Mouse (Mus musculus) hindbrain, embryonic 16.5 days (tissue): ENCODE measurements around the gene Tom1l2. TPM values are rescaled to one million over a fixed set of nuclear protein-coding genes. Genes with fewer than 3 reads are reported as not detected.
A peak's percentile ranks its signal among the peaks of the same experiment; 100 is the strongest.

ENCODE experiments used
- ATAC-seq: fragments of 200-750 bp; cut with Nextera tagmentation; 2 replicates; pipeline ENCODE4 v1.8.0; 2017; ENCODE audit warnings: moderate TSS enrichment, moderate library complexity
- H3K27ac ChIP-seq: fragments of 300-500 bp; sonication (generic); 2 replicates; pipeline ENCODE4 v1.5.1; 2014; ENCODE audit warnings: low read depth, mild to moderate bottlenecking, control low read depth, low read length, moderate library complexity
- H3K27me3 ChIP-seq: fragments of 300-500 bp; sonication (generic); replicated peaks from 2 replicates; pipeline ENCODE4 v1.6.1; 2014; ENCODE audit warnings: low read length; ENCODE audit not compliant: control insufficient read depth, insufficient read depth
- H3K36me3 ChIP-seq: fragments of 300-500 bp; sonication (generic); 2 replicates; pipeline ENCODE4 v1.6.1; 2014; ENCODE audit warnings: mild to moderate bottlenecking, low read length, moderate library complexity, mixed read lengths; ENCODE audit not compliant: control insufficient read depth, insufficient read depth
- H3K4me1 ChIP-seq: fragments of 300-500 bp; sonication (generic); 2 replicates; pipeline ENCODE4 v1.6.1; 2014; ENCODE audit warnings: low read depth, low read length; ENCODE audit not compliant: control insufficient read depth, insufficient read depth
- H3K4me2 ChIP-seq: fragments of 300-500 bp; sonication (generic); 2 replicates; pipeline ENCODE4 v1.6.1; 2014; ENCODE audit warnings: mild to moderate bottlenecking, low read length, control low read depth, moderate library complexity
- H3K4me3 ChIP-seq: fragments of 300-500 bp; sonication (generic); 2 replicates; pipeline ENCODE4 v1.5.1; 2014; ENCODE audit warnings: mild to moderate bottlenecking, low read length, control low read depth, moderate library complexity
- H3K9ac ChIP-seq: fragments of 300-500 bp; sonication (generic); 2 replicates; pipeline ENCODE4 v1.6.1; 2014; ENCODE audit warnings: low read depth, mild to moderate bottlenecking, control low read depth, low read length, moderate library complexity
- H3K9me3 ChIP-seq: fragments of 300-500 bp; sonication (generic); 2 replicates; pipeline ENCODE4 v1.6.1; 2014; ENCODE audit warnings: mild to moderate bottlenecking, low read length, moderate library complexity; ENCODE audit not compliant: control insufficient read depth
- WGBS: fragments of 180-500 bp; shearing (Covaris S2); extraction: QIAGEN DNeasy Blood & Tissue Kit; methylation state at CpG from one replicate; pipeline ENCODE4 v1.1.7; 2014; 5-methylcytosine and 5-hydroxymethylcytosine counted together
- polyA plus RNA-seq: library from polyadenylated mRNA; unstranded; fragments of >200 nt; fragmentation: Nextera tagmentation; extraction: Ambion mirVana; gene quantifications from 2 replicates; pipeline ENCODE4 v1.2.1, GENCODE M21; 2015

Gene Tom1l2
- polyA plus RNA-seq, 1 experiment from 2014 or later: 69.2 TPM

DNA sequence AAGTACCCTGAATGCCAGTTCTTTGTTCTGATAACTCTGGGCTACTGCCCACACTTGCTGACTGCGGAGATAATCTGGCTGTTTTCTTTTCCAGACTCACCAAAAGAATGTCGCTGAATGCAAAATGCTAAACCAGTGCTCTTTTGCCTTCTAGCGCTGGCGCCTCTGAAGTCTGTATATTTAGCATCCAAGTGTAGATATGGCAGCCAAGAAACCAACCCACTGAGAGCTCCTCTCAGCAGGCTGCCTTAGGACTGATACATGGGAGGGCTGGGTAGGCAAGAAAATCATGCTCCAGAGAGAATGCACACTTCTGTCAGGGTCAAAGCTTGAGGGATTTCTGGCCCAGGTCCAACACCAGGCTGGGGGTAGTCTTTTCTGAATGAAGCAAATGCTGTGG is 66.4 kb downstream of the Tom1l2 start:
- Histone ChIP-seq H3K9me3 (no peaks in the 10 kb centered on the region), H3K4me3 (no peak overlapping the region), H3K36me3 (no peaks in the 10 kb centered on the region), H3K27me3 (no peaks in the 10 kb centered on the region), H3K4me2 (no peak overlapping the region), H3K9ac (no peak overlapping the region), H3K4me1 (peaks cover 21% of the 10 kb centered on the region), H3K27ac (0 out of 2 replicates have a peak overlapping the region, but pooled peaks have one; percentile 6)
- 46% methylated on average over 4 of the region's 4 CpGs for WGBS
- ATAC-seq: peak; percentile 77

DNA sequence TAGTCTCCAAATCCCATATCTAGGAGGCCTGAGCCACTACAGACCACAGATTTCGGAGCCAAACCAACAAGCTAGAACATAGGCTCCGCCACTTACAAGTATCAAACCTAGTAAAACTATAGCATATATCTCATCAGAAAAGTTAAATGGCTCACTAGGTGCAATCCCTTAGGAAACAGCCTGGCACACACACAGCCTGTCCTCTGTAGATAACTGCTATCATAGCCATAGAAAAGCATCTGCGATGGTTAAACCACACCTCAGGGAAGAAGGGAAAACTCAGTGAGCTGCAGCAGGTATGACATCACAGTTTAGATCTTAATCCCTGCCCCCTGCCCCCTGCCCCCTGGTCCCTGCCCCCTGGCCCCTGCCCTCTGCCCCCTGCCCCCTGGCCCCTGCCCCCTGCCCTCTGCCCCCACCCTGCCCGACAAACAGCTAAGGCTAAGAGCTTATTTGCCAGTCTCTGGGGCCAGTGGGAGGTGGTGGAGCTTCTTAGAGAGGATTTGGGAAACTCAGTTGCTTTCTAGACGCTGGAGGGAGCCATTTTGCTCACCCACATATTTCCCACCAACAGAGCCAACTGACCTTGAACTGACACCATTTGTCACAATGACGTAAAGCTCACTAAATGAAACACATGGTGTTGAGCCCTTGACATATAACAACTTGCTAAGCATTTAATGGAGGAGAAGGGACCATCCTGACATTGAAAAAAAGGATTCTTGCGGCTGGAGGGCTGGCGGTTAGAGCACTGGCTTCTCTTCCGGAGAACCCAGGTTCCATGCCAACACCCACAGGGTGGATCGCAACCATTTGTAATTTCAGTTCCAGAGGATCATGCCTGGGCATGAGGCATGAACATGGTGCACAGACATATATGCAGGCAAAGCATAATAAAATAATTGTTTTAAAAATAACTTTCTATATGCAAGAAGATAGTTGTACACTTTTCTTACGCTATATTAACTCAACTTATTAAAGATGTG is 72.0 kb downstream of the Tom1l2 start:
- Histone ChIP-seq H3K4me3 (no peak overlapping the region), H3K27me3 (no peaks in the 10 kb centered on the region), H3K27ac (no peak overlapping the region), H3K9me3 (no peaks in the 10 kb centered on the region), H3K4me2 (no peak overlapping the region), H3K36me3 (no peaks in the 10 kb centered on the region), H3K9ac (no peak overlapping the region), H3K4me1 (peaks cover 5% of the 10 kb centered on the region; the same call in 1 of the 2 replicates)
- 68% methylated on average over 11 of the region's 11 CpGs for WGBS
- ATAC-seq: no peak

DNA sequence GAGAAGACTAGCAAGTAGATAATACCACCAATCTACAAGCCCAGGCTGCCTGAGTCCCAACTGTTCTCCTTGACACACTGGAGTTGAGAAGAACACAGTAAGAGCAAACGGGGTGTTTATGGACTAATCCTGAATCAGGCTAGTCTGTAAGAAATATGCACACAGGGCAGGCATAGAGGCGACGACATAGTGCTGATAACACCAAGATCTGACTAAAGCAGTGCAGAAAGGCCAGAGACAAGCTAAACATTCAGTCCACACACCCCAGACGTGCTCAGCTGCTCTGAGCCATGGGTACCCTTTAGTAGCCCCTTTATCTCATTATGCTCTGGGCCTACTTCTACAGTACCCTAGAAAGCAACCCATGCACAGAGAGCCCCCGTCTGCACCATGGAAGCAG is 73.2 kb downstream of the Tom1l2 start:
- Histone ChIP-seq H3K27ac (no peak overlapping the region), H3K4me2 (no peak overlapping the region), H3K4me1 (peaks cover 5% of the 10 kb centered on the region; the same call in 1 of the 2 replicates), H3K36me3 (no peaks in the 10 kb centered on the region), H3K4me3 (no peak overlapping the region), H3K27me3 (no peaks in the 10 kb centered on the region), H3K9ac (no peak overlapping the region), H3K9me3 (no peaks in the 10 kb centered on the region)
- ATAC-seq: no peak
- 83% methylated on average over 5 of the region's 5 CpGs for WGBS

DNA sequence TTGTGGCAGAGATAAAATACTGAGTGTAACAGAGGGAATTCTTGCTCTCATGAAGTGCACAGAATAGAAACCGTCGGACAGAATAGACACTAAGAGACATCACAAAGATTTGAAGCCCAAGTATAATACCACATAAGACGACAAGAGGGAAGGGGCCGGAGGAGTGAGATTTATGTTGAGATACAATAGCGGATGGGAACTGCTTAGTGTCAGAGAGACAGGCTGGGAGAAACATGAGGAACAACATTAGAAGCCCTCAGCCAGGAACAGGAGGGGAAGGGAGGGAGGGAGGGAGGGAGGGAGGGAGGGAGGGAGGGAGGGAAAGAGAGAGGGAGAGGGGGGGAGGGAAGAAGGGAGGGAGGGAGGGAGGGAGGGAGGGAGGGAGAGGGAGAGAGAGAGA is 74.9 kb downstream of the Tom1l2 start:
- Histone ChIP-seq H3K4me3 (no peak overlapping the region), H3K4me1 (peaks cover 19% of the 10 kb centered on the region), H3K4me2 (no peak overlapping the region), H3K27me3 (no peaks in the 10 kb centered on the region), H3K9ac (no peak overlapping the region), H3K9me3 (no peaks in the 10 kb centered on the region), H3K27ac (peak overlapping the region; percentile 46; the same call in 1 of the 2 replicates), H3K36me3 (no peaks in the 10 kb centered on the region)
- ATAC-seq: no peak
- 57% methylated on average over 5 of the region's 5 CpGs for WGBS

DNA sequence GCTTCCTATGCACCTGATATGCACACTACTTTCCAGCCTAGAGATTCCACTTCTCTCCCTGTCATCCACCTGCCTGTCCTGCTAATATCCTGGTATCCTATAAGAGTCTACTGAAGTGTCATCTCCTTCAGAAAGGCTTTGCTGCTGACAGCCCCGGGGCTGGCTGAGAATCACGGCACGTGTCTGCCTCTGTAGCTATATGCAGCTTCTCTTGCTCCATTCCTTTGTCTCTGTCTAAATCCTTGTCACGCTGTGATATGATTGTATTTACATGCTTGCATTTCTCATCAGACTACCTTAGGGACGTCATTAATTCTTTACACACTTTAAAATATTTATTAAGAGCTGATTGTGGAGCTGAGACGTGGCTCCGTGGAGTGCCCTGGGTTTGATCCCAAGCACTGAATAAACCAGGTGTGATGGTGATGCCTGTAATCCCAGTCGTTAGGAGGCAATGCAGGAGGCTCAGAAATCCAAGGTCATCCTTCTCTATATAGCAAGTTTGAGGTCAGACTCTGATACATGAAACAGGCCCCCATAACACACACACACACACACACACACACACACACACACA is 75.5 kb downstream of the Tom1l2 start:
- H3K9ac ChIP-seq: no peak overlapping the region
- WGBS: 56% methylated on average over 8 of the region's 8 CpGs
- no peak for ATAC-seq

DNA sequence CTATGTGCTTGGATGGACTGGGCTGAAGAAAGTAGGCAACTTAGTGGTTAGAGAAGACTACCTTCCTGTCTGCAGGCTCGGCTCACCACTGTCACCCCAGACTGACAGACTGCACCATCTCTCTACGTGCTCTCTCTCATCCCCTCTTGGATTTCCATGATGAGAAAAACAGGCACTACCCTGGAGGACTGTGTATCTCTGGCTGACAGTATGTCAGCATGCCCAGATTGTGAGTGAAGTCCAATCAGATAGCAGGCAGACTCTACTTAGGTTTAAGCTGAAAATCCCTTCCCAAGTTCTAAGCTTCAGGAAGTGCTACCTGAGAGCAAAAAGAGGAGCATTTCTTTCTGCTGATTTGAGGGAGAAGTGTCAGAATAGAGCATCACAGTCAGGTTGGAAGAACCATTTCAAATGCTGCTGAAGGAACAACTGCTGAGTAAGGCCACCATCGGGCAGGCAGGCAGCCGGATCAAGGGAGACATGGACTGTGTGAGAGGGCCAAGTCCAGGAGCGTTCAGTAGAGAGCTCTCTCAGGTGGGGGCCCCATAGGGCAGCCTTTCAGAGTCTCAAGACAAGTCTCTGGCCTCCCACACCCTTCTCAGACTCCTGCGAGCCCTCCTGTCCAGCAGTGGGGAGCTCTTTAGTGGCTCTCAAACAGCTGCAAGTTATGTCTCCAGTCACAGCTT is 76.2 kb downstream of the Tom1l2 start:
- Histone ChIP-seq H3K27me3 (no peaks in the 10 kb centered on the region), H3K4me3 (no peak overlapping the region), H3K9me3 (no peaks in the 10 kb centered on the region), H3K4me1 (peaks cover 20% of the 10 kb centered on the region), H3K36me3 (no peaks in the 10 kb centered on the region), H3K9ac (no peak overlapping the region), H3K4me2 (no peak overlapping the region), H3K27ac (no peak overlapping the region)
- no peak for ATAC-seq
- 85% methylated on average over 6 of the region's 6 CpGs for WGBS

More for the DNA sequence above, 75.5 kb downstream of the Tom1l2 start:
- Histone ChIP-seq H3K9me3 (no peaks in the 10 kb centered on the region), H3K36me3 (no peaks in the 10 kb centered on the region), H3K4me3 (no peak overlapping the region), H3K4me2 (no peak overlapping the region), H3K4me1 (peaks cover 20% of the 10 kb centered on the region), H3K27ac (peak overlapping the region; percentile 46; the same call in 1 of the 2 replicates), H3K27me3 (no peaks in the 10 kb centered on the region)

DNA sequence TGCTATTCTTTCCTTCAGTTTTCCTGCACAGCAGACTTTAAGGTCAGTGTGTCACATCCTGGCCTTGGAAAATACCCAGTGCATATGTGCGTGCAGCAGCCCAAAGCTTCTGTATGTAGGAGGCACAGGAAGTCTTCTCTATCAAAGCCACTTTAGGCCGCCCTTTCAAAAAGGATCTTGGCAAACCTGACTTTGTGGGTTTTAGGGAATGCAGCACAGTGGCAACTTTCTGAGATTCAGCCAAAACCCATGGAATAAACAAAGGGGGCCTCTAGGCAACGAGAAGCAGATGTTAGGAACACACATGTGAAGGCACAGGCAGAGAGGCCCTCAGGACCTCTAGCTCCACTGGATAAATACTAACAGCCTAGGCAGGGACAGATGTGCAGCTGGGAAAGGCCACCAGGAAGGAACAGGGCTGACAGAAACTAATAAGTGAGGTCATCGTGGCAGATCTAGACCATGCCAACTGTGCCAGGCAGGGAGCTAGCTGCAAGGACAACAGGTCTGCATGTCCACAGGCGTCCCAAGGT is 79.4 kb downstream of the Tom1l2 start:
- Histone ChIP-seq H3K9ac (no peak overlapping the region), H3K36me3 (peaks cover 4% of the 10 kb centered on the region), H3K4me1 (peaks cover 19% of the 10 kb centered on the region), H3K4me2 (no peak overlapping the region), H3K9me3 (no peaks in the 10 kb centered on the region), H3K4me3 (no peak overlapping the region), H3K27me3 (no peaks in the 10 kb centered on the region), H3K27ac (peak overlapping the region; percentile 68)
- WGBS: 41% methylated on average over 5 of the region's 5 CpGs
- 0 out of 2 replicates have a peak, but pooled peaks have one; percentile 20 for ATAC-seq

DNA sequence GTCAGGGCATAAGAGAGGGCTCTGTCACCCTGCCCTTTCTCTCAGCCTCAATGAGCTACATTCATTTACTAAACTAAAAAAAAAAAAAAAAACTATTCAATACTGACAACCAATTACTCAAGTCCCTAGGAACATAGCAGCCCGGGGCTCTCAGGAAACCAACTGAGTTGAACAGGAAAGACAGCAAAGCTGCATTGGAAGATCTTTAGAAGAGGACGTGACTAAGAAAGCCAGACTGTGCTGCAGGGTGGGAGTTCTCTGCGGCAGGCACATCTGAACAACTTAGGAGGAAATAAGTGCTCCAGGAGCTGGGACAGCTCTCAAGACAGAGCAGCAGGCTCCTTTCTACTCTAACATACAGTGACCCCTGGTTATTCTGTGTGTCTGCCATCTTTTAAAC is 84.1 kb downstream of the Tom1l2 start:
- Histone ChIP-seq H3K4me2 (no peak overlapping the region), H3K27me3 (no peaks in the 10 kb centered on the region), H3K9me3 (no peaks in the 10 kb centered on the region), H3K4me3 (no peak overlapping the region), H3K9ac (no peak overlapping the region), H3K27ac (no peak overlapping the region), H3K4me1 (peaks cover 12% of the 10 kb centered on the region), H3K36me3 (peaks cover 4% of the 10 kb centered on the region)
- no peak for ATAC-seq
- 53% methylated on average over 3 of the region's 3 CpGs for WGBS
